Mouse (Mus musculus) activated CD4-positive, CD25-positive, alpha-beta regulatory T cell, adult 4 months (primary cell): ENCODE measurements around the gene Cd37. TPM values are rescaled to one million over a fixed set of nuclear protein-coding genes. Genes with fewer than 3 reads are reported as not detected.

ENCODE experiments used
- ATAC-seq: one replicate; pipeline ENCODE4 v1.8.0; 2017
- polyA plus RNA-seq, 2 experiments: library from polyadenylated mRNA; unstranded; fragments of 100-300 nt; shearing (Covaris generic); gene quantifications; one replicate each; pipeline ENCODE4 v1.2.1; 2017

Gene Cd37
- polyA plus RNA-seq, 2 experiments from 2014 or later = 420 to 495 TPM

GRCm38 (mm10) chr7:45234333-45234841 is 4.5 kb downstream of the Cd37 start:
- no peak for ATAC-seq

GRCm38 (mm10) chr7:45233580-45234332 is 5.2 kb downstream of the Cd37 start:
- ATAC-seq = no peak

GRCm38 (mm10) chr7:45232716-45233465 is 6.0 kb downstream of the Cd37 start:
- no peak for ATAC-seq

GRCm38 (mm10) chr7:45231941-45232340 is 7.0 kb downstream of the Cd37 start:
- ATAC-seq = no peak

GRCm38 (mm10) chr7:45231192-45231591 is 7.7 kb downstream of the Cd37 start:
- ATAC-seq = no peak

- ATAC-seq = no peak
Measured at GRCm38 (mm10) chr7:45229459-45230203, 9.3 kb downstream of the Cd37 start.

GRCm38 (mm10) chr7:45229046-45229445 is 9.9 kb downstream of the Cd37 start:
- ATAC-seq = no peak

GRCm38 (mm10) chr7:45228548-45228947 is 10.4 kb downstream of the Cd37 start:
- no peak for ATAC-seq

- no peak for ATAC-seq
Measured at GRCm38 (mm10) chr7:45226421-45226820, 12.5 kb downstream of the Cd37 start.

- ATAC-seq = no peak
Measured at GRCm38 (mm10) chr7:45224826-45225225, 14.1 kb downstream of the Cd37 start.

- ATAC-seq = no peak
Measured at GRCm38 (mm10) chr7:45221680-45222079, 17.2 kb downstream of the Cd37 start.

GRCm38 (mm10) chr7:45216442-45217183 is 22.3 kb downstream of the Cd37 start:
- no peak for ATAC-seq

- no peak for ATAC-seq
Measured at GRCm38 (mm10) chr7:45215673-45216441, 23.1 kb downstream of the Cd37 start, which contains the start of gene Tead2. Tead2 (plus strand) TSS chr7:45215753.

GRCm38 (mm10) chr7:45213708-45214107 is 25.2 kb downstream of the Cd37 start:
- ATAC-seq = no peak

GRCm38 (mm10) chr7:45212356-45212755 is 26.6 kb downstream of the Cd37 start:
- ATAC-seq = no peak

- peak; percentile 43 for ATAC-seq
Measured at GRCm38 (mm10) chr7:45211851-45212251, 27.1 kb downstream of the Cd37 start, which contains the start of gene Dkkl1. Dkkl1 (minus strand) TSS chr7:45212147.

- ATAC-seq = no peak
Measured at GRCm38 (mm10) chr7:45211070-45211469, 27.8 kb downstream of the Cd37 start.

- ATAC-seq = no peak
Measured at GRCm38 (mm10) chr7:45208260-45208659, 30.7 kb downstream of the Cd37 start.

- ATAC-seq = peak; percentile 92
Measured at GRCm38 (mm10) chr7:45204380-45205143, 34.4 kb downstream of the Cd37 start, which contains the start of gene Ccdc155. Ccdc155 (minus strand) TSS chr7:45204892.

GRCm38 (mm10) chr7:45202654-45203053 is 36.3 kb downstream of the Cd37 start:
- no peak for ATAC-seq
